Mouse (Mus musculus): ENCODE data around the gene Dot1l.

DNA sequence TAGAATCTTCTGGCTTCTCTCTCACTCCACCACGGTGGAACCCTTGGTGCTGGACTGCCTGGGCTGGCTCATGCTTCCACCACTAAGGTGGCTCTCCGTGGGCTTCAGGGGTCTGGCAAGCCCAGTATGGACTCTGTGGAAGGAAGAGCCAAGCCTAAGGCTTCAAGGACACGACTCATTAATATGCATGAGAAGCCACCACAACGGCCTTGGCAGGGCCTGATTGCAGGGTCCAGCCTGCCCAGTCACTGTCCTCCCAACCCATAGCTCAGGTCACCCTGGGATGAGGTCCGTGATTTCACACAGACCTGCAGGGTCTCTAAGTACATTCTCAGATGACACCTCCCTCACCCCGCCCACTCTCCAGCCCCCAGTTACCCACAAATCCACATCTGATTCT lies 84.8 kb downstream of the Dot1l start:
- no peak for TF ChIP-seq CTCF (IDR thresholded peaks at IDR 0.05; ENCODE audit: control insufficient read depth, insufficient read depth, low read length)
- no peak for TF ChIP-seq POLR2A (IDR thresholded peaks at IDR 0.05; ENCODE audit: borderline replicate concordance, control insufficient read depth, low read depth, low read length)

All from bone marrow, adult 2 months (tissue).